Mouse (Mus musculus): Measurements from ENCODE around the gene Gm11168.
"Not testable (repeated sequence)": the region's sequence is repeated elsewhere in the genome, so short reads cannot be mapped to it uniquely, and the experiment has no call there.

Gm11168 gene

DNA sequence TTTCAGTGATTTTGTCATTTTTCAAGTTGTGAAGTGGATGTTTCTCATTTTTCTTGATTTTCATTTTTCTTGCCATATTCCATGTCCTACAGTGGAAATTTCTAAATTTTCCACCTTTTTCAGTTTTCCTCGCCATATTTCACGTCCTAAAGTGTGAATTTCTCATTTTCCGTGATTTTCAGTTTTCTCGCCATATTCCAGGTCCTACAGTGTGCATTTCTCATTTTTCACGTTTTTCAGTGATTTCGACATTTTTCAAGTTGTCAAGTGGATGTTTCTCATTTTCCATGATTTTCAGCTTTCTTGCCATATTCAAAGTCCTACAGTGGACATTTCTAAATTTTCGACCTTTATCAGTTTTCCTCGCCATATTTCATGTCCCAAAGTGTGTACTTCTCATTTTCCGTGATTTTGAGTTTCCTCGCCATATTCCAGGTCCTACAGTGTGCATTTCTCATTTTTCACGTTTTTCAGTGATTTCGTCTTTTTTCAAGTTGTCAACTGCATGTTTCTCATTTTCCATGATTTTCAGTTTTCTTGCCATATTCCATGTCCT, 21.8 kb downstream of the Gm11168 start, which contains the start of gene Gm10717:
Gm10717 (plus strand) TSS at position 506 of the 556 bp plus-strand sequence.
- DNase-seq (ENCODE audit: low read depth in 2 of 2, low spot score in 2 of 2) = peak; percentile 64 to 70

DNA sequence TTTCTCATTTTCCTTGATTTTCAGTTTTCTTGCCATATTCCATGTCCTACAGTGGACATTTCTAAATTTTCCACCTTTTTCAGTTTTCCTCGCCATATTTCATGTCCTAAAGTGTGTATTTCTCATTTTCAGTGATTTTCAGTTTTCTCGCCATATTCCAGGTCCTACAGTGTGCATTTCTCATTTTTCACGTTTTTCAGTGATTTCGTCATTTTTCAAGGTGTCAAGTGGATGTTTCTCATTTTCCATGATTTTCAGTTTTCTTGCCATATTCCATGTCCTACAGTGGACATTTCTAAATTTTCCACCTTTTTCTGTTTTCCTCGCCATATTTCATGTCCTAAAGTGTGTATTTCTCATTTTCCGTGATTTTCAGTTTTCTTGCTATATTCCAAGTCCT, 22.5 kb downstream of the Gm11168 start:
- peak; percentile 89 to 91 for DNase-seq (ENCODE audit: low read depth in 2 of 2, low spot score in 2 of 2)

DNA sequence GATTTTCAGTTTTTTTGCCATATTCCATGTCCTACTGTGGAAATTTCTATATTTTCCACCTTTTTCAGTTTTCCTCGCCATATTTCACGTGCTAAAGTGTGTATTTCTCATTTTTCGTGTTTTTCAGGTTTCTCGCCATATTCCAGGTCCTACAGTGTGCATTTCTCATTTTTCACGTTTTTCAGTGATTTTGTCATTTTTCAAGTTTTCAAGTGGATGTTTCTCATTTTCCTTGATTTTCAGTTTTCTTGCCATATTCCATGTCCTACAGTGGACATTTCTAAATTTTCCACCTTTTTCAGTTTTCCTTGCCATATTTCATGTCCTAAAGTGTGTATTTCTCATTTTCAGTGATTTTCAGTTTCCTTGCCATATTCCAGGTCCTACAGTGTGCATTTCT, 23.0 kb downstream of the Gm11168 start:
- DNase-seq (ENCODE audit: low read depth in 2 of 2, low spot score in 2 of 2) = not testable (repeated sequence)

DNA sequence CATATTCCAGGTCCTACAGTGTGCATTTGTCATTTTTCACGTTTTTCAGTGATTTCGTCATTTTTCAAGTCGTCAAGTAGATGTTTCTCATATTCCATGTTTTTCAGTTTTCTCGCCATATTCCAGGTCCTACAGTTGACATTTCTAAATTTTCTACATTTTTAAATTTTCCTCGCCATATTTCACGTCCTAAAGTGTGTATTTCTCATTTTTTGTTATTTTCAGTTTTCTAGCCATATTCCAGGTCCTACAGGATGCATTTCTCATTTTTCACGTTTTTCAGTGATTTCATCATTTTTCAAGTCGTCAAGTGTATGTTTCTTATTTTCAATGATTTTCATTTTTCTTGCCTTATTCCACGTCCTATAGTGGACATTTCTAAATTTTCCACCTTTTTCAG, 23.6 kb downstream of the Gm11168 start:
- not testable (repeated sequence) for DNase-seq (ENCODE audit: low read depth in 2 of 2, low spot score in 2 of 2)

DNA sequence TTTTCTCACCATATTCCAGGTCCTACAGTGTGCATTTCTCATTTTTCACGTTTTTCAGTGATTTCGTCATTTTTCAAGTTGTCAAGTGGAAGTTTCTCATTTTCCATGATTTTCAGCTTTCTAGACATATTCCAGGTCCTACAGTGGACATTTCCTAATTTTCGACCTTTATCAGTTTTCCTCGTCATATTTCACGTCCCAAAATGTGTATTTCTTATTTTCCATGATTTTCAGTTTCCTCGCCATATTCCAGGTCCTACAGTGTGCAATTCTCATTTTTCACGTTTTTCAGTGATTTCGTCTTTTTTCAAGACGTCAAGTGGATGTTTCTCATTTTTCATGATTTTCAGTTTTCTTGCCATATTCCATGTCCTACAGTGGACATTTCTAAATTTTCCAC, 24.1 kb downstream of the Gm11168 start:
- DNase-seq (ENCODE audit: low read depth in 2 of 2, low spot score in 2 of 2) = not testable (repeated sequence)

DNA sequence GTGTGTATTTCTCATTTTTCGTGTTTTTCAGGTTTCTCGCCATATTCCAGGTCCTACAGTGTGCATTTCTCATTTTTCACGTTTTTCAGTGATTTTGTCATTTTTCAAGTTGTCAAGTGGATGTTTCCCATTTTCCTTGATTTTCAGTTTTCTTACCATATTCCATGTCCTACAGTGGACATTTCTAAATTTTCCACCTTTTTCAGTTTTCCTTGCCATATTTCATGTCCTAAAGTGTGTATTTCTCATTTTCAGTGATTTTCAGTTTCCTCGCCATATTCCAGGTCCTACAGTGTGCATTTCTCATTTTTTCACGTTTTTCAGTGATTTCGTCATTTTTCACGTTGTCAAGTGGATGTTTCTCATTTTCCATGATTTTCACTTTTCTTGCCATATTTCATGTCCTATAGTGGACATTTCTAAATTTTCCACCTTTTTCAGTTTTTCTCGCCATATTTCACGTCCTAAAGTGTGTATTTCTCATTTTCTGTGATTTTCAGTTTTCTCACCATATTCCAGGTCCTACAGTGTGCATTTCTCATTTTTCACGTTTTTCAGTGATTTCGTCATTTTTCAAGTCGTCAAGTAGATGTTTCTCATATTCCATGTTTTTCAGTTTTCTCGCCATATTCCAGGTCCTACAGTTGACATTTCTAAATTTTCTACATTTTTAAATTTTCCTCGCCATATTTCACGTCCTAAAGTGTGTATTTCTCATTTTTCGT, 26.3 kb downstream of the Gm11168 start:
- peak; percentile 68 to 71 for DNase-seq (ENCODE audit: low read depth in 2 of 2, low spot score in 2 of 2)

DNA sequence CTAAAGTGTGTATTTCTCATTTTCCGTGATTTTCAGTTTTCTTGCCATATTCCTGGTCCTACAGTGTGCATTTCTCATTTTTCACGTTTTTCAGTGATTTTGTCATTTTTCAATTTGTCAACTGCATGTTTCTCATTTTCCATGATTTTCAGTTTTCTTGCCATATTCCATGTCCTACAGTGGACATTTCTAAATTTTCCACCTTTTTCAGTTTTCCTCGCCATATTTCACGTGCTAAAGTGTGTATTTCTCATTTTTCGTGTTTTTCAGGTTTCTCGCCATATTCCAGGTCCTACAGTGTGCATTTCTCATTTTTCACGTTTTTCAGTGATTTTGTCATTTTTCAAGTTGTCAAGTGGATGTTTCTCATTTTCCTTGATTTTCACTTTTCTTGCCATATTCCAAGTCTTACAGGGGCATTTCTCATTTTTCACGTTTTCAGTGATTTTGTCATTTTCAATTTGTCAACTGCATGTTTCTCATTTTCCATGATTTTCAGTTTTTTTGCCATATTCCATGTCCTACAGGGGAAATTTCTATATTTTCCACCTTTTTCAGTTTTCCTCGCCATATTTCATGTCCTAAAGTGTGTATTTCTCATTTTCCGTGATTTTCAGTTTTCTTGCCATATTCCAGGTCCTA, 27.7 kb downstream of the Gm11168 start:
- not testable (repeated sequence) for DNase-seq (ENCODE audit: low read depth in 2 of 2, low spot score in 2 of 2)

DNA sequence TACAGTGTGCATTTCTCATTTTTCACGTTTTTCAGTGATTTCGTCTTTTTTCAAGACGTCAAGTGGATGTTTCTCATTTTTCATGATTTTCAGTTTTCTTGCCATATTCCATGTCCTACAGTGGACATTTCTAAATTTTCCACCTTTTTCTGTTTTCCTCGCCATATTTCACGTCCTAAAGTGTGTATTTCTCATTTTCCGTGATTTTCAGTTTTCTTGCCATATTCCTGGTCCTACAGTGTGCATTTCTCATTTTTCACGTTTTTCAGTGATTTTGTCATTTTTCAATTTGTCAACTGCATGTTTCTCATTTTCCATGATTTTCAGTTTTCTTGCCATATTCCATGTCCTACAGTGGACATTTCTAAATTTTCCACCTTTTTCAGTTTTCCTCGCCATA, 31.2 kb downstream of the Gm11168 start, which contains the start of gene Gm17535:
Gm17535 (plus strand) TSS at position 301 of the 400 bp plus-strand sequence.
- not testable (repeated sequence) for DNase-seq (ENCODE audit: low read depth in 2 of 2, low spot score in 2 of 2)

DNA sequence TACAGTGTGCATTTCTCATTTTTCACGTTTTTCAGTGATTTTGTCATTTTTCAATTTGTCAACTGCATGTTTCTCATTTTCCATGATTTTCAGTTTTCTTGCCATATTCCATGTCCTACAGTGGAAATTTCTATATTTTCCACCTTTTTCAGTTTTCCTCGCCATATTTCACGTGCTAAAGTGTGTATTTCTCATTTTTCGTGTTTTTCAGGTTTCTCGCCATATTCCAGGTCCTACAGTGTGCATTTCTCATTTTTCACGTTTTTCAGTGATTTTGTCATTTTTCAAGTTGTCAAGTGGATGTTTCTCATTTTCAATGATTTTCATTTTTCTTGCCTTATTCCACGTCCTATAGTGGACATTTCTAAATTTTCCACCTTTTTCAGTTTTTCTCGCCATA, 33.4 kb downstream of the Gm11168 start, which contains the start of gene Gm10715:
Gm10715 (plus strand) TSS at position 301 of the 400 bp plus-strand sequence.
- not testable (repeated sequence) for DNase-seq (ENCODE audit: low read depth in 2 of 2, low spot score in 2 of 2)

DNA sequence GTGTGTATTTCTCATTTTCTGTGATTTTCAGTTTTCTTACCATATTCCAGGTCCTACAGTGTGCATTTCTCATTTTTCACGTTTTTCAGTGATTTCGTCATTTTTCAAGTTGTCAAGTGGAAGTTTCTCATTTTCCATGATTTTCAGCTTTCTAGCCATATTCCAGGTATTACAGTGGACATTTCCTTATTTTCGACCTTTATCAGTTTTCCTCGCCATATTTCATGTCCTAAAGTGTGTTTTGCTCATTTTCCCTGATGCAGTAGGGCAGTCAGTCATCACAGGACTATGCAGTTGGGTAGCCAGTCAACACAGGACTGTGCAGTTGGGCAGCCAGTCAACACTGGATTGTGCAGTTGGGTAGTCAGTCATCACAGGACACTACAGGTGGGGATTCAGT, 35.0 kb downstream of the Gm11168 start:
- DNase-seq (ENCODE audit: low read depth in 2 of 2, low spot score in 2 of 2) = not testable (repeated sequence)

All from CD8-positive naive resting alpha-beta T cell, adult 2 months (primary cell).